Mouse (Mus musculus) liver, embryonic 14.5 days (tissue): ENCODE data around the gene Tnnt3.

Experiments
- CTCF ChIP-seq: IDR thresholded peaks from 2 replicates; pipeline ENCODE4 v1.5.1; 2016; ENCODE audit warnings: antibody characterized with exemption, low read depth, control low read depth
- EP300 ChIP-seq: IDR thresholded peaks from 2 replicates; pipeline ENCODE4 v1.6.1; 2016; ENCODE audit warnings: antibody characterized with exemption, low read depth

GRCm38 (mm10) chr7:142486751-142487162, 11.9 kb upstream of the Tnnt3 start:
- no peak for TF ChIP-seq CTCF
- TF ChIP-seq EP300, result no peak
